Mouse (Mus musculus): ENCODE data around the gene Ralgapa2.
"Not testable (repeated sequence)": the region's sequence is repeated elsewhere in the genome, so short reads cannot be mapped to it uniquely, and the experiment has no call there.

Ralgapa2 gene

GRCm38 (mm10) chr2:146498298-146498697 is 13.8 kb downstream of the Ralgapa2 start:
- no peak for DNase-seq (ENCODE audit: low spot score)

- no peak for DNase-seq (ENCODE audit: low spot score)
Observed at GRCm38 (mm10) chr2:146496995-146497394, 15.1 kb downstream of the Ralgapa2 start.

- DNase-seq (ENCODE audit: low spot score) = no peak
Observed at GRCm38 (mm10) chr2:146495781-146496180, 16.4 kb downstream of the Ralgapa2 start.

GRCm38 (mm10) chr2:146493354-146493946 is 18.7 kb downstream of the Ralgapa2 start:
- DNase-seq (ENCODE audit: low spot score) = no peak

- DNase-seq (ENCODE audit: low spot score) = no peak
Observed at GRCm38 (mm10) chr2:146491830-146492610, 20.1 kb downstream of the Ralgapa2 start.

GRCm38 (mm10) chr2:146490926-146491325 is 21.2 kb downstream of the Ralgapa2 start:
- DNase-seq (ENCODE audit: low spot score) = no peak

GRCm38 (mm10) chr2:146488291-146488690 is 23.9 kb downstream of the Ralgapa2 start:
- no peak for DNase-seq (ENCODE audit: low spot score)

GRCm38 (mm10) chr2:146482859-146483258 is 29.3 kb downstream of the Ralgapa2 start:
- DNase-seq (ENCODE audit: low spot score) = no peak

GRCm38 (mm10) chr2:146477491-146477890 is 34.7 kb downstream of the Ralgapa2 start:
- no peak for DNase-seq (ENCODE audit: low spot score)

GRCm38 (mm10) chr2:146476428-146476972 is 35.6 kb downstream of the Ralgapa2 start:
- DNase-seq (ENCODE audit: low spot score) = no peak

- DNase-seq (ENCODE audit: low spot score) = no peak
Observed at GRCm38 (mm10) chr2:146476001-146476400, 36.1 kb downstream of the Ralgapa2 start.

GRCm38 (mm10) chr2:146470947-146471346 is 41.2 kb downstream of the Ralgapa2 start:
- no peak for DNase-seq (ENCODE audit: low spot score)

- DNase-seq (ENCODE audit: low spot score) = no peak
Observed at GRCm38 (mm10) chr2:146469707-146470420, 42.3 kb downstream of the Ralgapa2 start.

GRCm38 (mm10) chr2:146468898-146469297 is 43.2 kb downstream of the Ralgapa2 start:
- no peak for DNase-seq (ENCODE audit: low spot score)

GRCm38 (mm10) chr2:146468016-146468415 is 44.1 kb downstream of the Ralgapa2 start:
- no peak for DNase-seq (ENCODE audit: low spot score)

GRCm38 (mm10) chr2:146466811-146467210 is 45.3 kb downstream of the Ralgapa2 start:
- DNase-seq (ENCODE audit: low spot score) = not testable (repeated sequence)

GRCm38 (mm10) chr2:146457494-146457893 is 54.6 kb downstream of the Ralgapa2 start:
- no peak for DNase-seq (ENCODE audit: low spot score)

GRCm38 (mm10) chr2:146456612-146457011 is 55.5 kb downstream of the Ralgapa2 start:
- DNase-seq (ENCODE audit: low spot score) = no peak

- DNase-seq (ENCODE audit: low spot score) = no peak
Observed at GRCm38 (mm10) chr2:146456062-146456461, 56.1 kb downstream of the Ralgapa2 start.

GRCm38 (mm10) chr2:146444009-146444408 is 68.1 kb downstream of the Ralgapa2 start:
- no peak for DNase-seq (ENCODE audit: low spot score)

- DNase-seq (ENCODE audit: low spot score) = no peak
Observed at GRCm38 (mm10) chr2:146443291-146443875, 68.8 kb downstream of the Ralgapa2 start.

- DNase-seq (ENCODE audit: low spot score) = no peak
Observed at GRCm38 (mm10) chr2:146441711-146442110, 70.4 kb downstream of the Ralgapa2 start.
